Mouse (Mus musculus): ENCODE results near the gene Pim2.

DNA sequence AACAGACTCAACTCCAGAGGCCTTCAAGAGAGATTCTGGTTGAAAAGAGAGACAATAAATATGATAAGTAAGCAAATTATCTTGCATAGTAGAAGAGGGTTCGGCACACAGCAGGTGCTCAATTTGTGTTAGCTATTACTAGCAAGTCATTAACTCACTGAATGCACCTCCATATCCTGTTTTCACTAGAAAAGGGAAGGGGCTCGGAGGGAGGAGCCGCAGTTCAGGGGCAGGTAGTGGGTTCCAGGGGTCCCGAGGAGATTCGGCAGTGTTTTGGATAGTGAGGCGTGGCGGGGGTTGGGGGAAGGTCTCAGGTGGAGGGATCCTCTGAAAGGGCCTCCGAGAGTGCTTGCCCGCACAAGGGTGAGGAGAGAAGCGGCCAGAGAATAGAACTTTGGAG, 49.1 kb downstream of the Pim2 start:
- TF ChIP-seq CTCF (IDR thresholded peaks at IDR 0.05; ENCODE audit: borderline replicate concordance, insufficient read depth, low read length), result no peak
- TF ChIP-seq POLR2A (IDR thresholded peaks at IDR 0.05; ENCODE audit: low read depth, low read length), result no peak

Measured in embryonic fibroblast, embryonic 13.5 days (primary cell).